Mouse (Mus musculus): ENCODE data around the gene Nat8f6. TPM values are rescaled to one million over a fixed set of nuclear protein-coding genes. Genes with fewer than 3 reads are reported as not detected.
"Not testable (repeated sequence)": the region's sequence is repeated elsewhere in the genome, so short reads cannot be mapped to it uniquely, and the experiment has no call there.

The Nat8f6 gene
- total and polyA plus RNA-seq, 2 experiments from 2014 or later: not detected

- H3K9me3 ChIP-seq (ENCODE audit: low read length); H3K4me1 ChIP-seq (ENCODE audit: insufficient read depth, low read length); H3K36me3 ChIP-seq (ENCODE audit: insufficient read depth, low read length); H3K4me2 ChIP-seq (ENCODE audit: low read depth, low read length); ATAC-seq; H3K27me3 ChIP-seq (ENCODE audit: insufficient read depth, low read length); H3K9ac ChIP-seq (replicated peaks; ENCODE audit: low read length); H3K4me3 ChIP-seq (ENCODE audit: low read length); H3K27ac ChIP-seq: not testable (repeated sequence)
- TF ChIP-seq CTCF (IDR thresholded peaks at IDR 0.05; ENCODE audit: low read depth): peak; percentile 54
- DNase-seq (ENCODE audit: low spot score): peak; percentile 41
- WGBS: 11% methylated on average over 8 of the region's 9 CpGs
Measured at GRCm38 (mm10) chr6:85836827-85837226, 16.1 kb upstream of the Nat8f6 start.

- not testable (repeated sequence) for H3K27ac ChIP-seq
- 72% methylated on average over 5 of the region's 5 CpGs for WGBS
Measured at GRCm38 (mm10) chr6:85836098-85836497, 15.3 kb upstream of the Nat8f6 start.

GRCm38 (mm10) chr6:85835104-85835503, 14.3 kb upstream of the Nat8f6 start:
- H3K27me3 ChIP-seq (ENCODE audit: insufficient read depth, low read length); H3K9ac ChIP-seq (replicated peaks; ENCODE audit: low read length); H3K4me3 ChIP-seq (ENCODE audit: low read length); H3K36me3 ChIP-seq (ENCODE audit: insufficient read depth, low read length); H3K9me3 ChIP-seq (ENCODE audit: low read length); H3K27ac ChIP-seq; DNase-seq (ENCODE audit: low spot score); H3K4me1 ChIP-seq (ENCODE audit: insufficient read depth, low read length); H3K4me2 ChIP-seq (ENCODE audit: low read depth, low read length); ATAC-seq: not testable (repeated sequence)
- WGBS: 77% methylated on average over 1 of the region's 2 CpGs

More at GRCm38 (mm10) chr6:85836098-85836497, 15.3 kb upstream of the Nat8f6 start:
- not testable (repeated sequence) for H3K4me3 ChIP-seq (ENCODE audit: low read length); H3K36me3 ChIP-seq (ENCODE audit: insufficient read depth, low read length); DNase-seq (ENCODE audit: low spot score); H3K27me3 ChIP-seq (ENCODE audit: insufficient read depth, low read length); H3K4me2 ChIP-seq (ENCODE audit: low read depth, low read length); ATAC-seq; H3K9ac ChIP-seq (replicated peaks; ENCODE audit: low read length); H3K9me3 ChIP-seq (ENCODE audit: low read length); H3K4me1 ChIP-seq (ENCODE audit: insufficient read depth, low read length)

DNA sequence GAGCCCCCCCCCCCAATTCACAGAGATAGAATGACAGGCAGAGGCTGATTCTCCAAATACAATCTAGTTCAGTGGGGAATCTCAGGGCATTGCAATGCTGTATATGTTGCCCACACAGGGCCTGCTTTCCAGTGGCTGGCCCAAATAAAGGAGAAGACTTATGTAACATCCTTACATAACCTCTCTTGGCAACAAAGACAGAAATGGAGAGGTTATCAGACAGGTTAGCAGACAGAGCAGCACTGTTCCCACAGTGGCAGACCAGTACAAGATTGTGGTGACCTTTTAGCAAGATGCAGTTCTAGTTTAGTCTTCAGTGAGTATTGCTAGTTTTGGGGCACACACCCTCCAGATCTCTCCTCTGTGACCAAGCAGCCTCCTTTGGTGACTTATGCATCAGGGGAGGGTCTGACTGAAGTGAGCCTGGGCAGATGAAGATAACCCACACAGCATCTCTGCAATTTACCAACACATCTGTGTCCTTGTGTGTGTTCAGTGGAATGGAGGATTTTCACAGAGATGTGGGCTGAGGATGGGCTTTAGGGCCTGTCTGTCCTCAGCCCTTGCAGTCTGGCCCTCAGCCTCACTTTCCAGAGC, 13.8 kb upstream of the Nat8f6 start:
- not testable (repeated sequence) for H3K27ac ChIP-seq; ATAC-seq; H3K4me3 ChIP-seq (ENCODE audit: low read length)

DNA sequence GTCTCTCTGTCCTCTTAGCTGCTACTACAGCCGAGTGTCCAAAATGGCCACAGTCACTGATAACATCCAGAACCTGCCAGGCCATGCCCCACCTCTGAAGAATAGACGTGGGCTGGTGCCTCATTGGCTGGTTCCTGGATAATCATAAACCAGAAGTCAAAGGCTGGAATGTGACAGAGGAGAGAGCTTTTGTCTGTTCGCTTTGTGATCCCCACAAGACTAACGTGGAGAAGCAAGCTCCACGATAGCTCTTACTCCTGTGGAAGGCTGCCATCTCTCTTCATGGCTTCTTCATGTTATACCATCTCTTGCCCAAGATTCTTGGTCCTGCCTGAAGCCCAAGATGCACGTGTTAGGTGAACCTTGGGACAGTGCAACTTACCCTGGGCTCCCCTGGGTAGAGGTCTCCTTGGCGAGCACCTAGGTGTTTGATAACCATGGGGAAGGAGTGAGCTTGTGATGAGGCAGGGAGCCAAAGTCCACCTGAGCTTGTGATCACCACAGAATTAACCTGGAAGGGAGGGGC, 11.1 kb upstream of the Nat8f6 start, which contains the start of gene Nat8:
Gene Nat8 (minus strand): TSS at position 287 of the 526 bp plus-strand sequence.
- H3K27me3 ChIP-seq (ENCODE audit: insufficient read depth, low read length): no peaks in the 10 kb centered on the region
- H3K9me3 ChIP-seq (ENCODE audit: low read length): no peaks in the 10 kb centered on the region
- H3K9ac ChIP-seq (replicated peaks; ENCODE audit: low read length): no peak within 1 kb of the TSS
- H3K36me3 ChIP-seq (ENCODE audit: insufficient read depth, low read length): no peaks in the 10 kb centered on the region
- WGBS: 76% methylated on average over 7 of the region's 7 CpGs
- no peak within 1 kb of the TSS for H3K27ac ChIP-seq
- no peak within 1 kb of the TSS for H3K4me2 ChIP-seq (ENCODE audit: low read depth, low read length)
- ATAC-seq: no peak
- H3K4me1 ChIP-seq (ENCODE audit: insufficient read depth, low read length): no peaks in the 10 kb centered on the region
- TF ChIP-seq CTCF (IDR thresholded peaks at IDR 0.05; ENCODE audit: low read depth): no peak
- no peak within 1 kb of the TSS for H3K4me3 ChIP-seq (ENCODE audit: low read length)
- no peak for DNase-seq (ENCODE audit: low spot score)

More for the DNA sequence above, 13.8 kb upstream of the Nat8f6 start:
- not testable (repeated sequence) for H3K36me3 ChIP-seq (ENCODE audit: insufficient read depth, low read length); H3K4me1 ChIP-seq (ENCODE audit: insufficient read depth, low read length); H3K9me3 ChIP-seq (ENCODE audit: low read length); DNase-seq (ENCODE audit: low spot score); H3K4me2 ChIP-seq (ENCODE audit: low read depth, low read length); H3K27me3 ChIP-seq (ENCODE audit: insufficient read depth, low read length); H3K9ac ChIP-seq (replicated peaks; ENCODE audit: low read length)

GRCm38 (mm10) chr6:85829462-85829861, 8.7 kb upstream of the Nat8f6 start:
- DNase-seq (ENCODE audit: low spot score) (no peak), ATAC-seq (no peak)
- Histone ChIP-seq H3K9ac (replicated peaks; ENCODE audit: low read length) (no peak overlapping the region), H3K4me3 (ENCODE audit: low read length) (no peak overlapping the region), H3K36me3 (ENCODE audit: insufficient read depth, low read length) (no peaks in the 10 kb centered on the region), H3K4me2 (ENCODE audit: low read depth, low read length) (no peak overlapping the region), H3K4me1 (ENCODE audit: insufficient read depth, low read length) (no peaks in the 10 kb centered on the region), H3K9me3 (ENCODE audit: low read length) (no peaks in the 10 kb centered on the region), H3K27me3 (ENCODE audit: insufficient read depth, low read length) (no peaks in the 10 kb centered on the region), H3K27ac (no peak overlapping the region)
- 56% methylated on average over 1 of the region's 1 CpGs for WGBS
- no peak for TF ChIP-seq CTCF (IDR thresholded peaks at IDR 0.05; ENCODE audit: low read depth)

- H3K27me3 ChIP-seq (ENCODE audit: insufficient read depth, low read length): no peaks in the 10 kb centered on the region
- 94% methylated on average over 2 of the region's 2 CpGs for WGBS
- no peak overlapping the region for H3K9ac ChIP-seq (replicated peaks; ENCODE audit: low read length)
- TF ChIP-seq CTCF (IDR thresholded peaks at IDR 0.05; ENCODE audit: low read depth): no peak
- no peaks in the 10 kb centered on the region for H3K36me3 ChIP-seq (ENCODE audit: insufficient read depth, low read length)
- H3K9me3 ChIP-seq (ENCODE audit: low read length): no peaks in the 10 kb centered on the region
- no peaks in the 10 kb centered on the region for H3K4me1 ChIP-seq (ENCODE audit: insufficient read depth, low read length)
- no peak for DNase-seq (ENCODE audit: low spot score)
- H3K4me2 ChIP-seq (ENCODE audit: low read depth, low read length): no peak overlapping the region
- no peak for ATAC-seq
- no peak overlapping the region for H3K27ac ChIP-seq
- no peak overlapping the region for H3K4me3 ChIP-seq (ENCODE audit: low read length)
Measured at GRCm38 (mm10) chr6:85825886-85826285, 5.1 kb upstream of the Nat8f6 start.

All from hindbrain, postnatal 0 days (tissue).